Mouse (Mus musculus): ENCODE data around the gene Gucy2e.

- TF ChIP-seq EP300 (IDR thresholded peaks at IDR 0.05; ENCODE audit: low read depth) (no peak), CTCF (IDR thresholded peaks at IDR 0.05; ENCODE audit: low read depth) (no peak)
Measured at GRCm38 (mm10) chr11:69268100-69268499, 31.3 kb upstream of the Gucy2e start.
